Mouse (Mus musculus): Measurements from ENCODE around the gene Adra2c.

Gene Adra2c

GRCm38 (mm10) chr5:35278019-35278418, at the start of gene Adra2c:
Adra2c (plus strand) TSS chr5:35278319.
- DNase-seq (ENCODE audit: low spot score), result no peak

DNA sequence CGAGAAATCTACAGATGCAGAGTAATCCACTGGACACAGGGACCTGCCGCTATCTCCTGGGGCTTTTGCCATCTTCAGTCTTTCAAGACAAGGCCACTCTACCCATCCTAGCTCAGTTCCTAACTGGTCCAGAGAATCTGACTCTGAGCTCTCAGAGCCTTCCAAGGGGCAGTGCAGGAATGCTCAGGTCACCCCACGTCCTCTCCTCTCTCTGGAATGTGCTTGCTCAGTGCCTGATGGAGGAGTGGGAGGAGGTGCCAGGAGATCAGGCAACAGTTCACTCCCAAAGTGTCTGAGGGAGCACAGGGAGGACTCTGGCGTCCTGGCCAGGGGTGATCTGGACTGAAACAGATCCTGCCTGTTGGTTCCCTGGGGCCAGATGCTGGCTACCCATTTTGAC, 45.0 kb upstream of the Adra2c start:
- no peak for DNase-seq (ENCODE audit: low spot score)

DNA sequence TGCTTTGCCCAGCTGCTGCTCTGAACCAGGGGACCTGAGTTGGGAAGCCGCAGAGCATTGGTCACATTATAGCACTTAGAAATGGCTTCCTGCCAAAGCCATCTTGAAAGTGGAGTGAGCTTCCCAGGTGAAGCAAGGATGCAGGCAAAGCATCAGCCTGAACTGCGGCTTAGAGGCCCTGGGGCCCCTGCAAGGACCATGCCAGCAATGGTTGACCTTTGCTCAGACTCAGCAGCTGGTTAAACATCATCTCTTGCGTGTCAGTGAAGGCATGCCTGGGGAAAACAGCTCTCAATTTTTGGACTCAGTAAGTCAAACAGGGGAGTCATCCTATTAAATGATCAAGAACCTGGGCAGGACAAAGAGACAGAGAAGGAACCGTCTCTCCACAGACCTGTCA, 40.4 kb upstream of the Adra2c start:
- no peak for DNase-seq (ENCODE audit: low spot score)

- DNase-seq (ENCODE audit: low spot score), result no peak
Observed at GRCm38 (mm10) chr5:35238627-35239026, 39.5 kb upstream of the Adra2c start.

- DNase-seq (ENCODE audit: low spot score), result no peak
Observed at GRCm38 (mm10) chr5:35241556-35241955, 36.6 kb upstream of the Adra2c start.

- peak; percentile 50 for DNase-seq (ENCODE audit: low spot score)
Observed at GRCm38 (mm10) chr5:35244204-35244603, 33.9 kb upstream of the Adra2c start.

- no peak for DNase-seq (ENCODE audit: low spot score)
Observed at GRCm38 (mm10) chr5:35245555-35246273, 32.4 kb upstream of the Adra2c start.

- peak; percentile 23 for DNase-seq (ENCODE audit: low spot score)
Observed at GRCm38 (mm10) chr5:35254964-35255716, 23.0 kb upstream of the Adra2c start.

- no peak for DNase-seq (ENCODE audit: low spot score)
Observed at GRCm38 (mm10) chr5:35263716-35264115, 14.4 kb upstream of the Adra2c start.

DNA sequence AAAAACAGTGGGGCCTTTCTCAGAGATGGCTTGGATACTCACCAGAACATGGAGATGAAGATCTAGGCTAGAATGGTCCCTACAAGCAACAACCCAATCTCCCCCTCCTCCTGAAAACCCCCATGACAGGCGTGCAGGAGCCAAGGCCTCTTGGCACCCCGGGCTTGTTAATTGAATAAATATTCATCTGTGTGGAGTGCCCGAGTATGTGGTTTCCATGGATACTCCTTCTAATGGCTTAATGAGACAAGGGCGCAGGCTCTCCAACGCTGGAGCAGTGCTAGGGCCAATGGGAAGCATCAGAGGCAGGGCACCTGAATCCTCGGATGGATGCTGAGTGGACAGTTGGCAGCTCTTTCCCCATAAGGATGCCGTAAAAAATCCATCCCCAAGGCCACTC, 10.6 kb upstream of the Adra2c start:
- DNase-seq (ENCODE audit: low spot score), result no peak

DNA sequence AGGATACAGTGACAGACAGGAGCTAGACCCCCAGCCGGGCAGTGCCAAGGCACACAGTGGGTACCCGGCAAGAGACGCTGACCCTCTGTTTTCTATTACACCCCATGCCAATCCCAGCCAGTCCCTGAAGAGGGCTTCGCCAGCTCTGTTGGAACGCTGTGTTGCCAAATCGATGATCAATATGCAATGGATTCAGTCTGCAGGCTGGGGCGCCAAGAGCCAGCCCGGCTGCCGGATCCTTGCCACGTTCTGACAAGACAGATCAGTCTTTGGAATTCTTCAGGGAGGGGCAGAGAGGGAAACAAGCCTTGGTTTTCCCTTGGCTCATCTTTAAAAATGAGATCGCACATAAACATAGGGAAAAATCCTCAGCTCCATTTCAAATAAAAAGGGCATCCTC, 2.8 kb upstream of the Adra2c start:
- no peak for DNase-seq (ENCODE audit: low spot score)

GRCm38 (mm10) chr5:35278741-35279695, 899 bp downstream of the Adra2c start:
- DNase-seq (ENCODE audit: low spot score), result peak; percentile 58

DNA sequence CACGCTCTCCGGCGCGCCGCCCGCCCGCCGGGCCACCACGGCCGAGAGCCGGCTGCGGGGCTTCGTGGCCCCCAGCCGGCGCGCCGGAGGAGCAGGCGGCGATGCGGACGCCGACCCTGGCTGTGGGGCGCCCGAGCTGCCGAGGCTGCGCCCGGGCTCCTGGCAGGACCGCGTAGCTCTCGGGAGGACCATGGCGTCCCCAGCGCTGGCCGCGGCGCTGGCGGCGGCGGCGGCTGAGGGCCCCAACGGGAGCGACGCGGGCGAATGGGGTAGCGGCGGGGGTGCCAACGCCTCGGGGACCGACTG, 1.5 kb downstream of the Adra2c start:
- DNase-seq (ENCODE audit: low spot score), result no peak

GRCm38 (mm10) chr5:35280002-35280782, 2.1 kb downstream of the Adra2c start:
- DNase-seq (ENCODE audit: low spot score), result peak; percentile 56

GRCm38 (mm10) chr5:35280783-35281165, 2.7 kb downstream of the Adra2c start:
- DNase-seq (ENCODE audit: low spot score), result peak; percentile 24

GRCm38 (mm10) chr5:35285281-35285680, 7.2 kb downstream of the Adra2c start:
- no peak for DNase-seq (ENCODE audit: low spot score)

- no peak for DNase-seq (ENCODE audit: low spot score)
Observed at GRCm38 (mm10) chr5:35286190-35286589, 8.1 kb downstream of the Adra2c start.

GRCm38 (mm10) chr5:35299621-35300020, 21.5 kb downstream of the Adra2c start:
- peak; percentile 69 for DNase-seq (ENCODE audit: low spot score)

- no peak for DNase-seq (ENCODE audit: low spot score)
Observed at GRCm38 (mm10) chr5:35304191-35304590, 26.1 kb downstream of the Adra2c start.

GRCm38 (mm10) chr5:35305332-35305731, 27.2 kb downstream of the Adra2c start:
- no peak for DNase-seq (ENCODE audit: low spot score)

DNA sequence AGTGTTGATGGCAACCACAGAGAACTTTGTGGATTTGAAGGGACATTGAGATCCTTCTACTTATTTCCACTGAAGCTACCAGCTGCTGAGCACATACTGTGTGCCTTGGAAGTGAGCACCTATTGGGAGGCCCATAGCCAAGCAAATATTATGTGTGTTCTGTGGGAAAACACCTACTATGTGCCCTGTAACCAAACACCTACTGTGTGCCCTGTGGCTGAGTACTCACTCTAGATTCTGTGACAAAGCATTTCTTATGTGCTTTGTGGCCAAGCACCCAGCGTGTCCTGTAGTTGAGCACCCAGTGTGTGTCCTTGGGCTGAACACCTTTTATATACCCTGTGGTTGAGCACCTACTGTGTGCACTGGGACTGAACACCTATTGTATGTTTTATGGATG, 28.6 kb downstream of the Adra2c start:
- DNase-seq (ENCODE audit: low spot score), result no peak

GRCm38 (mm10) chr5:35309853-35310252, 31.7 kb downstream of the Adra2c start:
- DNase-seq (ENCODE audit: low spot score), result no peak
